Mouse (Mus musculus): ENCODE measurements at regions not wholly inside any gene's neighbourhood (a gene's known extent, or its start where the extent isn't known, plus 50 kb on each side); places are given as distances from the start of the nearest gene placed in this dataset.

DNA sequence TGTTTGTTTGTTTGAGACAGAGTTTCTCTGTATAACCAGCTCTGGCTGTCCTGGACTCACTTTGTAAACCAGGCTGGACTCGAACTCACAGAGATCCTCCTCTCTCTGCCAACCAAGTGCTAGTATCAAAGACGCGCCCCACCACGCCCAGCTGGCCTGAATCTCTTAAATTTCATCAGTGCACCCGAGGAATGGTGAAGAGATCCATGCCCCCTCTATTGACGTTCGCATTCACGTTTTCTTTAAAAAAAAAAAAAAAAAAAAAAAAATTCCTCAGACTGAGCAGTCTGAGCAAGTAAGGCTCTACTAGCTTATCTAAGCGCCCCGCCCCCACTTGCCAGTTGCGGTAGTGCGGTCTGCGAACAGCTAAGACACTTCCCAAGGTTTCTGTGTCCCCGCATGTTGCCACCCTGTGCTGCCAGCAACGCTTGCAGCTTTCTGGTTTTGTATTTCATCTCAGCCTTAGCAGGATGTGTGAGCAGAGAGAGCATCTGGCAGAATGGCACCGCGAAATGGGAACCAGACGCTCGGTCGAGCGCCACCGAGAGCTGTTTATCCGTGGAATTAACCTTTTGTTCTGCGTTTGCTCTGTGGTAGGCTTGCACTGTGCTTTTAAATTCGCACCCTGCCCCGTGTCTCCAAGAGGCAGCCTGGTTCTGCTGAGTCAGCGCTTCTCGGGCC lies 225.1 kb upstream of the Hes1 start:
- peak; percentile 85 for DNase-seq

DNA sequence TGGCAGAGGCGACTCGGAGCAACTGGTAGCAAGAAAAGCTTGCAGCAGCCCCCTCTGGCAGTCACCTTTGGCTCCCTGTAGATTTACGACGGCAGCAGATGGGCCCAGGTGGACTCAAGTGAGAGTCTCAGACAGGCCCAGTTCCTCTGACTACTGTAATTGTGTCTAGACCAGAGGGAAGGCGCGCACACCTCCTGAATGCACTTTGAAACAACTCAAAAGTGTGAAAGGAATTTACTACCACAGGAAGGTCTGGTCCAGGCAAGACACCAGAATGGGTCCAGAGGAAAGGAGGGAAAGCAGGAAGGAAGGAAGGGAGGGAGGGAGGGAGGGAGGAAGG lies 224.6 kb upstream of the Hes1 start:
- DNase-seq: no peak

DNA sequence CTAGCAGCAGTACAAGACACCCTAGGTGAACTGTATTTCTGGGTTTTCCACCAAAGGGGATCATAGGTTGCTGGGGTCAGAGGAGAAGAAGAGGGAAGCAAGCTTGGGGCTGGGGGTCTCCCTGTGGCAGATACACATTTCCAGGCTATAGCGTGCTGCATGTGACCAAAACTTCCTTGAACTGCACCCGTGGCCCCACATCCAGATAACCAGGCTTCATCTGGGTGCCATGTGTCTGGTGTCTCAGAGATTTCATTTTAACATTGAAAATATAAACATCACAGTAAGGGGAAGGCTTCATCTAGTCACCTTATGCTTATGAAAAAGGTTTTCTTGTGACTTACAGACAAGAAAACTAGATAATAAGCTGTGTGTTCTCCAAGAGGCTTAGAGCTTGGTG lies 223.8 kb upstream of the Hes1 start:
- DNase-seq: peak; percentile 30

DNA sequence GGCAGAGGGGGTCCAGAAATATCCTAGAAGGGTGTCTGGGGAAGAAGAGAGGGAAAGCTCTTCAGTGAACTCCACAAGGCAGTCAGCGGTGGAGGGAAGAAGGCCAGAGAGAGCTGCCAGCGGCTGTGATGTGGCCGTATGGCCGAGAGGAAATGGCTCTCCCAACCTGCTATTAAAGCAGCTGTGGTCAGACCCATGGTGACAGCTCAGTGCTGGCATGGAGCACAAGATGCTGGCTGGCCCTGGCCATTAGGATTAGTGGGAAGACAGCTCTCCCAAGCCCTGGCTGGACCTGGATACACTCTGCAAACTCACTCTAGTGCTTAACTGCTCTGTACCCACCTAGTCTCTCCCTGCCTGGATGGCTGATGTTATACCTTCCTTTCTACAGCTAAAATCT lies 223.1 kb upstream of the Hes1 start:
- DNase-seq: no peak

DNA sequence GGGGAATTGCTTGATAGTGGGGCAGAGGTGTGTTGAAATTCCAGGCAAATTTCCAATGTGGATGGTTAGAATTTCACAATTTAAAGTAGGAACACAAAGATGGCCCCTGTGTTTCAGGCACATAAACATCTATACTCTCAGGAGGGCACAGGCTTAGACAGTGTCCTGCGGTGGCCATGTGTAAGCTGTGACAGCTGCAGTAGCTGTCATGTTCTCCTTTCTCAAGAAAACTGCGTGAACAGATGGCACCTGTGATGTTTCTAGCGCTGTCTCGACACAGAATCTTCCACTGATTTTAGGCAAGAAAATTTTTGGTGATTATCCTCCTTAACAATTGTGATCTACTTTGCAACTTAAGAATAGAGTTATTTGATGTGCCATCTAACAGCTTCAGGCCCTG lies 222.1 kb upstream of the Hes1 start:
- no peak for DNase-seq

DNA sequence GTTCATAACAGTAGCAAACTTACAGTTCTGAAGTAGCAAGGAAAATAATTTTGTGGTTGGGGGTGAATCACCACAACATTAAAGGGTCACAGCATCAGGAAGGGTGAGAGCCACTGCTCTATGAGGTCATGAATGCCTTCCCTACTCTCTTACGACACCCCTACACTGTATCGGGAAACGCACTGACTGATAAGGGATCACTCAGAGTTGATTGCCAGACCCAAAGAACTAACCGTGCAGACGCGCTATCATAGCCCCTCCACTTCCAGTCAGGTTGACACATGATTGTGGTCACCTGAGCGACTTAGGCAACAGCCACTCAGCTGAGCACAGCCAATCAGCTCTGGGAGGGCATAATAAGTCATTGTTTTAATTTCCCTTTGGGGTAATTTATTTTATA lies 220.7 kb upstream of the Hes1 start:
- DNase-seq: peak; percentile 59

DNA sequence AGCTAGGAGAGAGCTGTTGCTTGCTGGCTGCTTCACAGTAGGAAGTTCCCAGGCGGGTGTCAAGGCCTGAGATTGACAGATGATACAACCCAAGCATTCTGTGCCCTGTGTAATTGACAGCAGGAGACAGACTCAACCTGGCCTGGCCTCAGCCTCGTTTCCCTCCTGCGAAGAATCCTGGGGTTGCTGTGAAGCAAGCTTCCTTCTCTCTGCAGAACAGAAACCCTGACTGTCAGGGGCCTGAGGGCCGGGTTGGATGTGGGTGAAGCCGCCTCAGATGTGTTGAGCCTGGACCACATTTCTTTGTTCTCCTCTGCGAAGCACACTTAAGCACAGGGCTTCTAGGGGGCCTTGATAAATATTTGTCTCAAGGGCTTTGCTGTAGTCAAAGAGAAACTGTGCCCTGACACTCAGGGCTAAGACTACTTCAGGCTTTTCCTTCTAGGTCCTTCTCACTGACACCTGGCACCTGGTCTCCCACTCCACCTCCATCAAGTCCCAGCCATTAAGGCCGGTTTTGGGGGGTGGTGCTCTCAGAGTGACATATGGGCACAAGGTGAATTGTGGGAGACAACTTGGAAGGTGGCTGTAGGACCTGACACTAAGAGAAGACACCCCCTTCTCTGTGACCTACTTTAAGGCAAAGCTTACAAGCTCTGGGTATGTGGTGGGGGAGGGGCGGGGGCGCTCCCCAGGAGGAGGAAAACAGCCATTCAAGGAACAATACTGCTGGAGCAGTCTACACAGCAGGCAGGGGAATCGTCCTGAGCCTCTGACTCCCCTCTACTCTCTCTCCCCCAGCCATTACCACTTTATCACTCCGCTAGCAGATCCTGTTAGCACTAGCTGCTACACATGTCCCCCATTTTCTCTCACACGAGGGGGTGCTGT lies 219.2 kb upstream of the Hes1 start:
- DNase-seq: peak; percentile 42

DNA sequence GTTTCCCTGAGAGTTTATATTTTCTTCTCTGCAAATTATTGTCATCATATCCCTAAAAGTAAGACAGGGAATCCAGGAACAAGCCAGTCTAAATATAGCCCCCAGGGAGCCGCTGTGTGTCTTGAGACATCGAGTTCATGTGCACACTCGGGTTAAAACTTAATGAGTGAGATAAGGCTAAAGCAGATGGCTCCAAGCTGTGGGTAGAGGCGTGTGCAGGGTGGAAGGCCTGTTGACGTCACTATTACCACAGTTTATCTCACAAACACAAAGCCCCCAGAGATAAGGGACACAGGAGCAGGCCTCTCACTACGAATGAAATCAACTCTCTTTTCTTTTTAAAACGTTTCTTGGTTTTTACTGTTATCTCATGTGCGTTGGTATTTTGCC lies 218.6 kb upstream of the Hes1 start:
- peak; percentile 65 for DNase-seq

DNA sequence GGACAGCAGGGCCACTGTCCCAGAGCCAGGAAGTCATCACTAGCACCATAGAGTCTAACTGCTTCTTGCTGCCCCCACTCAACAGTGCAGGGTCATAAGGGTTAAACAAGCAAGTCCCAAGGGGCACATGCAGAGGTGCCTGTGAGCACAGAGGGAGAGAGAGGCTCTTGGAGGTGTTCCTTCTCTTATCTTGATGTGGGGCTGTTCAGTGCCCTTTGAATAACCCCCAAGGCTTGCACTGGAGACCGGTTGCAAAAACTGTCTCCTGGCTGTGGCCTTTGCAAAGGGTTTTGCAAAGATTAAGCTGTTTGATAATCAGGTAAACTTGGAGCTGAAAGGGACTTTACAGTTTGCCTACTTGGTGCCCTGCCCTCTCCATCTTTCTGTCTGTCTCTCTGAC lies 217.1 kb upstream of the Hes1 start:
- no peak for DNase-seq

DNA sequence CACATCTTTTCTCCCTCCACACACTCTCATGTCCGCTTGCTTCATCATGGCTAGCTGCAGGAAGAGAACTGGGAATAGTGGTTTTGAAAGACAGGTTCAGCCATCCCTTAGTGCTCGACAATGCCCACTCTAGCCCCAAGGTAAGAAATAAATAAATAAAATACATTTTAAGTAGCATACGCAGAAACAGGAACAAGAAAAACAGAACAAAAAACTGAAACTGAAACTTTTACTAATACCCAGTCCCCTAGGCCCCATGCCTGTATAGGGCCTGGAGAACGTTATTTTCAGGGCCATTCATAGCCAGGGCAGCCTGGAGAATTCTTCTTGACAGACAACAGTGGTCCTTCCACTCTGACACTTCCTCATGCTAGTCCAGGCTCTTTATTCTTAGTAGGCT lies 216.4 kb upstream of the Hes1 start:
- no peak for DNase-seq

DNA sequence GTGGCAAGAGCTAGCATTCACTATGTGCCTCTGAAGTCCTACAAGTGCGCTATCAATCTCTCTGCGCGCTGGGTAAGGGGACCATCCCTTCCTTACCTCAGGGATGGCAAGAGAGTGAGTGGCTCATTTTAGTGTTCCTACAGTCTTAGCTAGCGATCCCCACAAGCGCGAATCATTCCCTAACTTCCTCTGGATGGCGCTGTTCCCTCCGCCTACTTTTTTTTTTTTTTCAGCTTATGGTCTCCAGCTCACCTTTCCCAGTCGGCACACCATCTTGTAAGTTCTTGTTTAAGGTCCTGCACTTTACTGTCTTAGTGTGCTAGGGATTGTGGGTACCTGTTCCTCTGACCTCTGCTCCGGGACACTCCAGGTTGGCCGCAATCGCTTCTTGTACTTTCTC lies 215.7 kb upstream of the Hes1 start:
- no peak for DNase-seq

DNA sequence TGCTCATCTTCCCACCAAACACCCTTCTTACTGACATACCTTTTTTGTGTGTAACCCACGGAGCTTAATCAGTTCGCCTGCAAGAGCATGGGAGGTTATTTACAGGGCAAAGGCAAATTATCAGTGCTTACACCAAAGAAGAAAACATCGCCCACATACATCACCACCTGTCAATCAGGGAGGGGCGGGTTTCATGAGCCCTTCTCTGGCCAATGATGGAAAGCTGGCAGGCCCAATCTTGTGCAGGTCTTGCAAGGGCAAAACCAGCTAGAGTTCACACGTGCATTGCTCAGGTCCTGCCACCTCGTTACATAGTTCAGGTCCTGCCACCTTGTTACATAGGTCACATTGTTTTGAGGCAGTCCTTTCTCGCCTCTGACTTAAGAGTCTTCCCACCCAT lies 214.7 kb upstream of the Hes1 start:
- peak; percentile 67 for DNase-seq

DNA sequence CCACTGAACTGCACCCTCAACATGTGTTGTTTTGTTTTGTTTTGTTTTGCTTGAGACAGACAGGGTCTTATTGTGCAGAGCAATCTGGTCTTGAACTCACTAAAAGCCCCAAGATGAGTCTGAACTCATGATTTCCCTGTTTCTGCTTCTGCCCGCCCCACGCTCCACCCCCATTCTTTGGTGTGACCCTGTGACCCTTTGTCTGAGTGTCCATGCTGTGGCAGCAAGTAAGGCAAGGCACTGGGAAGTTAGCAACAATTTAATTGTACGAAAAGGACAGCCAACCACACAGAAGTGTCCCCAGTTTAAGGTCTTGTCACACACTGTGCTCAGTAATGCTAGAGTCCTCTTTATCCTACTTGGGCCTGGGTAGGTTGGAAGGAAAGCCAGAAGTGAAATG lies 213.6 kb upstream of the Hes1 start:
- no peak for DNase-seq

DNA sequence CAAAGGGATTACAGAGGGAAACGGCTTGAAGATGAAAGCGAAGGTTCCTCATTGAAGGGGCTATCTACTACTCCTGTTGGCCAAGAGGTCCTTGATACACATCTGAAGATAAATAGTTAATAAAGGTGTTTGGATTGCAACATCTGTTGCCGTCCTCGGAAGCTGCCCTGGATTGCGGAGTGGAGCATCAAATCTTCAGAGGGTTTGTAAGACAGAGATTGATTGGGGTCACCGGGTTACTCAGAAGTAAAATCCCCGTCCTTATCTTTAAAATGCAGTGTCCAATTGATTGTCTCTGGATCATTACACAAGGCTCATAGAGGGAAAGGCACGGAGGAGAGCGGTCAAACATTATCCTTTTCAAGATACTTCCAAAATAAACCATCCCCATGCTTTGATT lies 212.4 kb upstream of the Hes1 start:
- DNase-seq: no peak

DNA sequence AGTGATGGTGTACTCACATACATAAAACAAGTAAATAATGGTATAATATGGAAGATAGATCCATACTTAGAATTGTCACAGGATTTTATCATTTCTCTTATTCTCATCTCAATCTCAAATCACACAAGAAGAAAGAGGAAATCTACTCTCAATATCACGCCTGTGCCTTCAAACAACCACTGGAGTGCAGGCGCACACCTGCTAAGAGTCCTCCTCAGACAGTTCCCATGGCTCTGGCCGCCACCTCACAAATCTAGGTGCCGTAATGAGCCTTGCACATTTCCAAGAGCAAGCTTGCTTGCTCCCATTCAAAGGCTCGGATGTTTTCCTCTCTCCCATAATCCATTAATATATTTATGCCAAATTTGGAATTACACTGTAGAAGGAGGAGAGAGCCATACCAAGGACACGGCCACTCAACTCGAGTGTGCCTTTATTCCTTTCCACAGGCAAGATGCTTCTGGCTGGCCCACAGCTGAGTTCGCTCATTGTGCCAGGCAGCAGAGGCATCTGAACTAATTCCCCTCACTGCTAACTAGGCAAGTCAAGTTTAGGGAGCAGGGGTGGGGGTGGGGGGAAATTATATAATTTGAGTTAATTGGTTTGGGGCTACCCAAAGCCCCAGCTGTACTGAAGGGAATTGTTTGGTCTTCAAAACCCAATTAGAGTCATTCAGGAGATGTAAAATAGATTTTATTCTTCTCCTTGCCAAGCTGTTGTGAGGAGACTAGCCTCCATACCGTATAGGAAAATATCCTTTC lies 209.2 kb upstream of the Hes1 start:
- no peak for DNase-seq

DNA sequence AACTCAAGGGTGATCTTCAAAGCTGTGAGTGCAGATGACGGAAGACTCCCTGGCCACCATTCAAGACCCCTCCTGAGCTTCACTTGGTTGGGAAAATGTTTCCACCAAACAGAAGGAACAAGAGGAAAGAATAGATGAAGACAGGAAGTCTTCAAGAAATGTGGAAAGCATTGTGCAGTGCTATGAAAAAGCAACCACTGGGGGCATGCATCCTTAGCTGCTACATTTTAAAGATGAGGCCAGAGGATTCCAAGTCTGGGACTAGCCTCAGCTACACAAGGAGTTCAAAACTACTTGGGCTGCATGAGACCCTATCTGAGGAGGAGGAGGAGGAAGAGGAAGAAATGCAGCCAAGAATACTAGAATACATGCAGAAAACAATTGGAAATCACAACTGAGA lies 207.6 kb upstream of the Hes1 start:
- no peak for DNase-seq

DNA sequence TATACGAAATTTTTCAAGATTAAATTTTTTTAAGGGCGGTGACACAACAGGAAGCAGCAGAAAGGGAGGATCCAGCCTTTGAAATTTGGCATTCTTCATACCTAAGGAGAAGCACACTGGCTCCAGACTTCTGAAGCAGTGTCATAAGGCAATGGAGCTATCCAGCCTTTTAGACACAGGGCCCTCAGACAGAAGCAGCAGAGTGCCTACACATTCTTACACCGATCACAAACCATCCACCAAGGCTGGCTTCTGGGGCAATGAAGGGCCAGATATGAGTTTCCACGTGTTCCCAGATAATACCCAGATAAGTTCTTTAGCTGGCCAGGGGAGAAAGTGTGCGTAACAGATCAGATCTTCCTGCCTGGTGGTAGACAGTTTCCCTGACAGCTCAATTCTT lies 205.5 kb upstream of the Hes1 start:
- no peak for DNase-seq

DNA sequence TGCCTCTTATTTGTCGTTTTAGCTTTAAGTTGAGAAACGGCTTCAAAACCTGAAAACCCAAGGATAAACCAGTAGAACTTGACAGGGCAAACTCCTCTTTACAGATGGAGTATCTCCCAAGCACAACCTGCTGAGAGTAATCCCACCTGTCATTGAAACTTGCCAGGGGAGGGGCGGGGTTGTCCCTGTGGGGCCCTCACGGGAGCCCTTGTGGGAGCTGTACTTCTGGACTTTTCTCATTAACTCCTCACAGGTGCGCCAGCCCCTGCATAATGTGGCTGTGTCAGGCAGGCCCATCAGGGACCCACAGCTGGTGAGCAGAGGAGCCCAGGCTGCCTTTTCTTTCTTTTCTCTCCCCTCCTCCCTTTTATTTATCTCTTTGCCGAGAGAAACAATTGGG lies 203.9 kb upstream of the Hes1 start:
- no peak for DNase-seq

DNA sequence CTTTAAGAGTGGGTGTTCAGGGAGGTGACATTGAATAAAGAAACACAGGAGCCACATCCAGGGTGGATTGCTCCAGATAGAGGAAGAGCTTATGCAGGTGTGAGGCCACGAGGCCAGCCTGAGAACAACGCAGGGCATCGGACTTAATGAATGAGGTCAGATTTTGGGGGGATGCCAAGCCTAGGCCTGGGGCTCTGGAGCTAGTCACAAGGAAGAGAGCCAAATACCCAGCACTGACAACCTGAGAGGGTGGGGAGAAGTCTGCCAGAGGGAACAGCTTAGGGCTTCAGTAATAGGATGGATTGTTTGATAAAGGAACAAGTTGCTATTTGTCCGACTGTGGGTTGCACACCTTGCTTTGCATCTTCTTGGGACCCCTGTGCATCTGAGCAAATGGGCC lies 203.1 kb upstream of the Hes1 start:
- DNase-seq: no peak

DNA sequence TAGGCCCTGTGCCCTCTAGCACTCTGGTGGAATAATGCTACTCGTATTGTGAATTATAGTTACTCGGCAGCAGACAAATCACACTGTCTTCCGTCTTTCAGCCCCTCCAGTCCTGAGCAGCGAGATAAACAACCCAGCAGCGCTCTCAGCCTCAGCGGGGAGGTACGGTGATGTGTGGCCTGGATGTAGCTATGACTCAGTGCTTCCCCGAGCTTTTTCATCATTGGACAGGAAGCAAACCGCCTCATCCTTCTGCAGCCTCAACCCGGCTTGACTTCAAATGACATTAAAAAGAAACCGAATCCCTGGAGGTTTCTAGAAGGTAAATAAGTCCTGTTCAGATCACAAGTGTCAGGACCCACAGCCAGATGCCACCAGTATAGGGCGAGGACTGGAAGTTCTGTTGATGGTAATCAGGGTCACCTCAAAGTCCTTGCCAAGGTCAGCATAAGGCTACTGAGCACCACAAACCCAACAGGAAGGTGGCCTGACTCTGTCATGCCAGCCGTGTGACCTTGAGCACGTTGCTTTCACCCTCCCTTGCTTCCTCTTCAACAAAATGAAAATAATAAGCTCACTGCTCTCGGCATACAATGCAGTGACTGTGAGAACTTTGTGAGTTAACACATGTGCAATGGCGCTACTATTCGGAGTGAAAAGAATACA lies 199.0 kb upstream of the Hes1 start:
- DNase-seq: no peak

DNA sequence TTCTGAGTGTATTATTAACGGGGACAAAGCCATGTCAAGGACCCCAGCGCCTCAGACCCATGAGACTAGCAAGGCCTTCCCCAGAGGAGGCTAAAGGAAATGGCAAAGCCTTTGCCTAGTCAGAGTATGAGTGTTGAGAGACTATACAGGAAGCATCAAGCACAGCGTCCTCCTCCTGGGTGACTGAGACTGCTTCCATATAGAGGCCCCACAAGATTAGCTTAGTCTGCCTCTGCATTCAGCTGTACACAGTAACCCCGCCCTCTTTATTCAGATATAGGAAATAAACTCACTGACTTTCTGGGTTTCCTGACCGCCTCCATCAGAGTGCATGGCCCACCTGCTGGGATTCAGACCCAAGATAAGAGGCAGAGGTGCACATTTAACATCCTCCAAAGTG lies 192.8 kb upstream of the Hes1 start:
- no peak for DNase-seq

DNA sequence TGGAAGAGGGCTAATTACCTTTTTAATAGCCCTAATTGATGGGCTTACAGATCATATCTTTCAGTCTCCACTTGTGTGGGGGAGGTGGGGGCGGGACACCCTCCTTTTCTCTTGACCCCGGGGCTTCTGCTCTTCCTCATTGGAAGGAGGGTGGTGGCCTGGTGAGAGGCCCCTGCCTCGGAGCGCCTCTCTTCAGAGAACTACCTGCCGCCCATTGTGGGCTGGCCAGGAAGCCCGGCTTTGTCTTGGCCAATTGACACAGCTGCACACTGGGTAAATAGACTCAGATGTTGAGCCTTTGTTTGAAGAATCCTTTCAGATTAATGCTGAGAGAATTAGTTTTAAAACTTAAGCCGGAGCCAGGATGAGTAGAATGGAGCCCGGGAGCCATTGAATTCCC lies 188.0 kb upstream of the Hes1 start:
- no peak for DNase-seq

DNA sequence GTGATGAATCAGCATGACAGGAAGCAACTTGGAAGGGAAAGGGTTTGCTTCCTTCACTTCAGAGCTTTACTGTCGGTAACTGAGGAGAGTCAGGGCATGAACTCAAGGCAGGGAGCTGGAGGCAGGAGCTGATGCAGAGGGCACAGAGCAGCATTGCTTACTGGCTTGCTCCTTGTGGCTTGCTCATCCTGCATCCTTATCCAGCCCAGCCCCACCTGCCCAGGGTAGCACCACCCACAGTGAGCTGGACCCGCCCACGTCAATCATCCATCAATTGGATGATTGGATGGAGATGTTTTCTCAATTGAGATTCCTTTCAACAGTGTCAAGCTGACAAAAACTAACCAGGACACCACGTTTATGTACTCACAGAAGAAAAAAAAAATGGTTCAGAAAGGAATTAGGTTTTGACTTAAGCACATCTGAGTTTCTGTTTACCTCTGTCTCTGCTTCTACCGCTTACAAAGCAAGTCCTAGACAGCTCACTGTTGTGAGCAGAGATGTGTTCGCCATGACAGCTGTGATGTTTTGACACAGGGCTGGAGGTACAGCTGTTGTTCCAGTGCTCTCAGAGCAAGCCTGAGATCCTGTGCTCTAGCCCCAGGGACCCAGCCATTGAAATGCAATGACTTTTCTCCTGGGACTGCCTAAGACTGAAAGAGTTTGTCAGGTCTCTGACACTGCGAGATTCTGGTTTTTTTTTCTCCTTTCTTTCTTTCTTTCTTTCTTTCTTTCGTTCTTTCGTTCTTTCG lies 186.6 kb upstream of the Hes1 start:
- no peak for DNase-seq
